In genomic region chr10:20274022-20274421, GRCm38 (mm10) we compare ENCODE assay signal across 18 mouse cellular contexts. TPM values are rescaled to one million over a fixed set of nuclear protein-coding genes. Genes with fewer than 3 reads are reported as not detected.
A peak's percentile ranks its signal among the peaks of the same experiment; 100 is the strongest.
DNase-seq lines count a peak whose midpoint lies in the region; ATAC-seq lines count a peak whose summit lies in the region.
"Had no signal": no experiment of that assay in that cellular context is flagged by ENCODE, and none has a peak within 500 bp of the region (broad histone marks: within the 10 kb centered on the region; RNA-seq: fewer than 3 reads in every experiment).

No protein-coding gene starts in this region.

- 0 out of 2 replicates have a peak, but pooled peaks cover 3% of the 10 kb centered on the region for H3K36me3 ChIP-seq in heart, embryonic 10.5 days
- H3K36me3 ChIP-seq in liver, embryonic 12.5 days: peaks cover 24% of the 10 kb centered on the region
- H3K36me3 ChIP-seq in hindbrain, embryonic 10.5 days: peaks cover 42% of the 10 kb centered on the region
- H3K36me3 ChIP-seq in kidney, embryonic 16.5 days (ENCODE audit: insufficient read depth, low read length): peaks cover 11% of the 10 kb centered on the region
- H3K36me3 ChIP-seq: embryonic facial prominence, embryonic 15.5 days; limb, embryonic 13.5 days; neural tube, embryonic 13.5 days had no signal

- 60% methylated on average over 9 of the region's 9 CpGs for WGBS in heart, embryonic 10.5 days
- WGBS in liver, embryonic 12.5 days (ENCODE audit: insufficient replicate concordance): 28% methylated on average over 8 of the region's 9 CpGs
- 85% methylated on average over 9 of the region's 9 CpGs for WGBS in hindbrain, embryonic 10.5 days
- 86% methylated on average over 9 of the region's 9 CpGs for WGBS in kidney, embryonic 16.5 days

- peak overlapping the region; percentile 18; the same call in 1 of the 2 replicates for H3K4me2 ChIP-seq in liver, embryonic 12.5 days
- H3K4me2 ChIP-seq in kidney, embryonic 16.5 days (replicated peaks; ENCODE audit: low read depth, low read length): no peak overlapping the region
- H3K4me2 ChIP-seq: embryonic facial prominence, embryonic 15.5 days; kidney, embryonic 15.5 days; limb, embryonic 13.5 days; neural tube, embryonic 13.5 days had no signal

- no peak for DNase-seq in heart, embryonic 10.5 days (ENCODE audit: low spot score)
- no peak for DNase-seq in heart, adult 8-10 months (ENCODE audit: low spot score)
- DNase-seq in ovary, postnatal 36 days (ENCODE audit: low spot score): peak; percentile 32
- no peak for DNase-seq in ovary, postnatal 10 days (ENCODE audit: low spot score)
- no peak for DNase-seq in hindbrain, embryonic 10.5 days (ENCODE audit: low spot score)
- DNase-seq: cerebellum, postnatal 14 days; gastrocnemius, adult 2 months; midbrain, embryonic 14.5 days; right cerebral cortex, postnatal 25 days had no signal

- peaks cover 17% of the 10 kb centered on the region for H3K4me1 ChIP-seq in heart, embryonic 10.5 days
- H3K4me1 ChIP-seq in liver, embryonic 12.5 days: peaks cover 17% of the 10 kb centered on the region
- peaks cover 11% of the 10 kb centered on the region for H3K4me1 ChIP-seq in hindbrain, embryonic 10.5 days (replicated peaks)
- no peaks in the 10 kb centered on the region for H3K4me1 ChIP-seq in kidney, embryonic 16.5 days (ENCODE audit: insufficient read depth, low read length)
- H3K4me1 ChIP-seq: embryonic facial prominence, embryonic 15.5 days; kidney, embryonic 15.5 days had no signal

- peaks cover 4% of the 10 kb centered on the region; the same call in 1 of the 2 replicates for H3K9me3 ChIP-seq in heart, embryonic 10.5 days
- H3K9me3 ChIP-seq in liver, embryonic 12.5 days (replicated peaks): no peaks in the 10 kb centered on the region
- H3K9me3 ChIP-seq in hindbrain, embryonic 10.5 days: peaks cover 4% of the 10 kb centered on the region; the same call in 1 of the 2 replicates
- no peaks in the 10 kb centered on the region for H3K9me3 ChIP-seq in kidney, embryonic 16.5 days (ENCODE audit: low read length)
- H3K9me3 ChIP-seq: embryonic facial prominence, embryonic 15.5 days; kidney, embryonic 15.5 days; limb, embryonic 13.5 days; neural tube, embryonic 13.5 days had no signal

- ATAC-seq in liver, embryonic 12.5 days: peak; percentile 80
- peak; percentile 92 for ATAC-seq in megakaryocyte-erythroid progenitor cell, adult 5-6 weeks (replicated peaks; ENCODE audit: low FRiP score, low TSS enrichment, poor library complexity, severe bottlenecking)
- ATAC-seq in kidney, embryonic 16.5 days (ENCODE audit: low FRiP score, low TSS enrichment): no peak
- ATAC-seq: intestine, postnatal 0 days had no signal

- no peak overlapping the region for H3K4me3 ChIP-seq in heart, embryonic 10.5 days
- no peak overlapping the region for H3K4me3 ChIP-seq in liver, embryonic 12.5 days
- no peak overlapping the region for H3K4me3 ChIP-seq in hindbrain, embryonic 10.5 days
- H3K4me3 ChIP-seq in kidney, embryonic 16.5 days (ENCODE audit: low read length): no peak overlapping the region
- H3K4me3 ChIP-seq: embryonic facial prominence, embryonic 15.5 days; gastrocnemius, adult 2 months; kidney, embryonic 15.5 days; limb, embryonic 13.5 days; neural tube, embryonic 13.5 days had no signal

- no peak overlapping the region for H3K9ac ChIP-seq in liver, embryonic 12.5 days
- no peak overlapping the region for H3K9ac ChIP-seq in kidney, embryonic 16.5 days (replicated peaks; ENCODE audit: low read length)
- H3K9ac ChIP-seq: embryonic facial prominence, embryonic 15.5 days; kidney, embryonic 15.5 days; limb, embryonic 13.5 days; neural tube, embryonic 13.5 days had no signal

- H3K27ac ChIP-seq in heart, embryonic 10.5 days: peak overlapping the region; percentile 37; the same call in 1 of the 2 replicates
- H3K27ac ChIP-seq in liver, embryonic 12.5 days: no peak overlapping the region
- H3K27ac ChIP-seq in hindbrain, embryonic 10.5 days: no peak overlapping the region
- no peak overlapping the region for H3K27ac ChIP-seq in kidney, embryonic 16.5 days (ENCODE audit: low read length)
- H3K27ac ChIP-seq: embryonic facial prominence, embryonic 15.5 days; gastrocnemius, adult 2 months; hindbrain, postnatal 0 days; kidney, embryonic 15.5 days; limb, embryonic 13.5 days; neural tube, embryonic 13.5 days had no signal

- H3K27me3 ChIP-seq in heart, embryonic 10.5 days (ENCODE audit: insufficient read depth, poor library complexity, severe bottlenecking): no peaks in the 10 kb centered on the region
- no peaks in the 10 kb centered on the region for H3K27me3 ChIP-seq in liver, embryonic 12.5 days (replicated peaks)
- H3K27me3 ChIP-seq in hindbrain, embryonic 10.5 days (ENCODE audit: insufficient read depth, poor library complexity, severe bottlenecking): no peaks in the 10 kb centered on the region
- H3K27me3 ChIP-seq in kidney, embryonic 16.5 days (ENCODE audit: insufficient read depth, low read length): no peaks in the 10 kb centered on the region
- H3K27me3 ChIP-seq: neural tube, embryonic 13.5 days had no signal

RNA-seq across cellular contexts. Expression of gene Bclaf1, which starts 38.2 kb away (rescaled TPM):
- polyA plus RNA-seq in heart, embryonic 10.5 days (2016; fragmentation: Nextera tagmentation; extraction: Ambion mirVana): 105 and 116 TPM in 2 replicates
- 10 to 100 TPM; 44.7 to 58.2 (median 51.9) TPM for total RNA-seq in heart, adult 8-10 months (2022)
- polyA plus RNA-seq in liver, embryonic 12.5 days (2016; fragmentation: Nextera tagmentation; extraction: Ambion mirVana): 79.3 and 80.4 TPM in 2 replicates
- 292 and 335 TPM in 2 replicates for total RNA-seq in megakaryocyte-erythroid progenitor cell, adult 5-6 weeks (2014; fragmentation: Nextera tagmentation)
- 857 and 878 TPM in 2 replicates for total RNA-seq in megakaryocyte-erythroid progenitor cell, adult 5-6 weeks (2017)
- 124 and 155 TPM in 2 replicates for polyA plus RNA-seq in hindbrain, embryonic 10.5 days (2016; fragmentation: Nextera tagmentation; extraction: Ambion mirVana)
- polyA plus RNA-seq in kidney, embryonic 16.5 days (2015; fragmentation: Nextera tagmentation; extraction: Ambion mirVana): 123 and 137 TPM in 2 replicates
